Mouse (Mus musculus) embryonic facial prominence, embryonic 14.5 days (tissue): ENCODE data around the gene Hist2h2ac. TPM values are rescaled to one million over a fixed set of nuclear protein-coding genes. Genes with fewer than 3 reads are reported as not detected.
"Not testable (repeated sequence)": the region's sequence is repeated elsewhere in the genome, so short reads cannot be mapped to it uniquely, and the experiment has no call there.

Experiments used
- ATAC-seq: fragments of 200-750 bp; cut with Nextera tagmentation; 2 replicates; pipeline ENCODE4 v1.8.0; 2017; ENCODE audit warnings: low read depth, moderate number of reproducible peaks, moderate TSS enrichment
- DNase-seq: peaks from one replicate; pipeline ENCODE4 v3.0.0-alpha.2; 2015; ENCODE audit warnings: low spot score
- H3K27ac ChIP-seq: fragments of 300-500 bp; sonication (generic); replicated peaks from 2 replicates; pipeline ENCODE4 v1.5.1; 2014; ENCODE audit warnings: low read depth, mild to moderate bottlenecking, low read length, moderate library complexity
- H3K27me3 ChIP-seq: fragments of 300-500 bp; sonication (generic); replicated peaks from 2 replicates; pipeline ENCODE4 v1.6.1; 2014; ENCODE audit warnings: low read length; ENCODE audit not compliant: control insufficient read depth, insufficient read depth
- H3K36me3 ChIP-seq: fragments of 300-500 bp; sonication (generic); 2 replicates; pipeline ENCODE4 v1.6.1; 2014; ENCODE audit warnings: low read length, mixed read lengths; ENCODE audit not compliant: control insufficient read depth, insufficient read depth
- H3K4me1 ChIP-seq: fragments of 300-500 bp; sonication (generic); 2 replicates; pipeline ENCODE4 v1.6.1; 2014; ENCODE audit warnings: antibody characterized with exemption, low read length; ENCODE audit not compliant: control insufficient read depth, insufficient read depth
- H3K4me2 ChIP-seq: fragments of 300-500 bp; sonication (generic); 2 replicates; pipeline ENCODE4 v1.6.1; 2014; ENCODE audit warnings: low read depth, mild to moderate bottlenecking, low read length, moderate library complexity, mixed read lengths
- H3K4me3 ChIP-seq: fragments of 300-500 bp; sonication (generic); 2 replicates; pipeline ENCODE4 v1.5.1; 2014; ENCODE audit warnings: low read depth, mild to moderate bottlenecking, low read length
- H3K9ac ChIP-seq: fragments of 300-500 bp; sonication (generic); 2 replicates; pipeline ENCODE4 v1.6.1; 2014; ENCODE audit warnings: low read depth, mild to moderate bottlenecking, low read length, moderate library complexity, mixed read lengths
- H3K9me3 ChIP-seq: fragments of 300-500 bp; sonication (generic); 2 replicates; pipeline ENCODE4 v1.6.1; 2016; ENCODE audit warnings: low read length; ENCODE audit not compliant: control insufficient read depth
- WGBS: fragments of 180-500 bp; shearing (Covaris S2); extraction: QIAGEN DNeasy Blood & Tissue Kit; methylation state at CpG from one replicate; pipeline ENCODE4 v1.1.7; 2014; 5-methylcytosine and 5-hydroxymethylcytosine counted together
- polyA plus RNA-seq: library from polyadenylated mRNA; unstranded; fragments of >200 nt; fragmentation: Nextera tagmentation; extraction: Ambion mirVana; gene quantifications from 2 replicates; pipeline ENCODE4 v1.2.1, GENCODE M21; 2014

Gene Hist2h2ac
- polyA plus RNA-seq, 1 experiment from 2014 or later: 8.4 TPM

DNA sequence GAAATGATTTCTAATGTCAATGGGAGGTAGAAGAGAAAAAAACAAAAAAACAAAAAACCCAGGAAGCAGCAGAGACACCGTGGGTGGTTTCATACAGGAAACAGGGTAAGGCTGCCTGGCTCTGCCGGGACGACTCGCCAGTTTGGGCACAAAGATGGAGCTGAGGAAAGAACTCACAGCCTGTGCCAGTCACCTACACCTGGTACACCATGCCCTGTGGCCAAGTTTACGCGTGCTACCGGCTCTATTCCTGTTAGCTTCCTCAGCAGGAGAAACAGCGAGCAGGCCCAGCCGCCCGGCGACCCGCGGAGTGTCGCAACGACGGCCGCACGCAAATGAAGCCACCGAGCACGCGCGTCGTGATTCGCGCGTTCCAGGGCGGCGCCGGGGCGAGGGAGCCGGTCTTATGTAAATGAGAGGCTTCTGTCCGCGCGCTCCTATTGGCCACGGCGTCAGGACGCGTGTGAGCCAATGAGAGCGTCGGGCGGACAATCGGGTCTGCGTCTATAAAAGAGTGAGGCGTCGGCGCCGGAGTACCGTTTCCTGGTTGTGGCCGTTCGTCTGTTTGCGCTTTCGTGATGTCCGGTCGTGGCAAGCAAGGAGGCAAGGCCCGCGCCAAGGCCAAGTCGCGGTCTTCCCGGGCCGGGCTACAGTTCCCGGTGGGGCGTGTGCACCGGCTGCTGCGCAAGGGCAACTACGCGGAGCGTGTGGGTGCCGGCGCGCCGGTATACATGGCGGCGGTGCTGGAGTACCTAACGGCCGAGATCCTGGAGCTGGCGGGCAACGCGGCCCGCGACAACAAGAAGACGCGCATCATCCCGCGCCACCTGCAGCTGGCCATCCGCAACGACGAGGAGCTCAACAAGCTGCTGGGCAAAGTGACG is 24.6 kb upstream of the Hist2h2ac start, which contains the start of gene Hist2h2aa1:
Hist2h2aa1 (plus strand) TSS at position 495 of the 884 bp plus-strand sequence.
- H3K9ac ChIP-seq: peak within 1 kb of the TSS; percentile 82
- peak within 1 kb of the TSS; percentile 54 for H3K4me3 ChIP-seq
- DNase-seq (peak; percentile 75), ATAC-seq (peak; percentile 90)
- not testable (repeated sequence) for H3K36me3 ChIP-seq, H3K9me3 ChIP-seq, H3K27me3 ChIP-seq
- peak within 1 kb of the TSS; percentile 74 for H3K4me2 ChIP-seq
- H3K27ac ChIP-seq: peak within 1 kb of the TSS; percentile 98
- H3K4me1 ChIP-seq: peaks cover 21% of the 10 kb centered on the region
- under 1% methylated on average over 14 of the region's 88 CpGs for WGBS

DNA sequence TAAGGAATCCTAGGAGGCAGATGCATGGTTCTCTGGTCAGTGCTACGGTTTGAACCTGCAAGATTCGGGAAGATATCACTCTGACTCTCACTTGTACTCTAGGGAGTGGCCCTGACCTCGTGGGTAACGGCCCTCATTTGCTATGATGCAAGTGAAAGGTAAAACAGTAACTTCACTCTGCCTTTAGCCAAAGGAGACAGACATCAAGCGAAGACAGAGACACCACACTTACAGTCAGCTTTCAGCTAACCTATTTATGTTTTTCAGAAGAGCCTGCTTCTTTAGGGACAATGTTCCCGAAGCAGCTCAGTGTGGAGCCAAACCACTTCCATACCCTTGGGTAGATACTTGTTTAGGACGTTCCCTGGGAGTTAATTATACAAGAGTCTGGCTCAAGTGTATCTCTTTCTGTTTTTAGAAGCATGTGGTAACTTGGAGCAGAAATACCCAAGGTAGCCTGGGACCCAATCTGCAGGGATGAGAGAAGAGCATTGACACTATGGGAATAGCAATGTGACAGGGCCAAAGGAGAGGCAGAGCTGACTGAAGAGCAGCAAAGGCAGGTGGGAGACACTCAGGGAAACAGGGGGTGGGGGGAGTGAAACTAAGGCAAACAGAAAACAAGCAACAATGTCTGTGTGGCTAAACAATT is 23.4 kb upstream of the Hist2h2ac start:
- 78% methylated on average over 7 of the region's 7 CpGs for WGBS
- H3K27me3 ChIP-seq: no peaks in the 10 kb centered on the region
- no peaks in the 10 kb centered on the region for H3K9me3 ChIP-seq
- peak overlapping the region; percentile 54; the same call in 1 of the 2 replicates for H3K4me3 ChIP-seq
- H3K4me1 ChIP-seq: peaks cover 21% of the 10 kb centered on the region
- no peak for ATAC-seq
- no peaks in the 10 kb centered on the region for H3K36me3 ChIP-seq
- peak overlapping the region; percentile 82 for H3K9ac ChIP-seq
- peak overlapping the region; percentile 74 for H3K4me2 ChIP-seq
- DNase-seq: no peak
- H3K27ac ChIP-seq: peak overlapping the region; percentile 98

- no peak for ATAC-seq
- Histone ChIP-seq H3K4me3 (peak overlapping the region; percentile 29), H3K27ac (peak overlapping the region; percentile 95), H3K27me3 (no peaks in the 10 kb centered on the region), H3K9me3 (no peaks in the 10 kb centered on the region), H3K4me1 (peaks cover 29% of the 10 kb centered on the region), H3K4me2 (peak overlapping the region; percentile 52), H3K9ac (peak overlapping the region; percentile 62), H3K36me3 (no peaks in the 10 kb centered on the region)
- WGBS: 78% methylated on average over 9 of the region's 9 CpGs
- no peak for DNase-seq
Measured at GRCm38 (mm10) chr3:96240799-96241197, 20.1 kb upstream of the Hist2h2ac start.

DNA sequence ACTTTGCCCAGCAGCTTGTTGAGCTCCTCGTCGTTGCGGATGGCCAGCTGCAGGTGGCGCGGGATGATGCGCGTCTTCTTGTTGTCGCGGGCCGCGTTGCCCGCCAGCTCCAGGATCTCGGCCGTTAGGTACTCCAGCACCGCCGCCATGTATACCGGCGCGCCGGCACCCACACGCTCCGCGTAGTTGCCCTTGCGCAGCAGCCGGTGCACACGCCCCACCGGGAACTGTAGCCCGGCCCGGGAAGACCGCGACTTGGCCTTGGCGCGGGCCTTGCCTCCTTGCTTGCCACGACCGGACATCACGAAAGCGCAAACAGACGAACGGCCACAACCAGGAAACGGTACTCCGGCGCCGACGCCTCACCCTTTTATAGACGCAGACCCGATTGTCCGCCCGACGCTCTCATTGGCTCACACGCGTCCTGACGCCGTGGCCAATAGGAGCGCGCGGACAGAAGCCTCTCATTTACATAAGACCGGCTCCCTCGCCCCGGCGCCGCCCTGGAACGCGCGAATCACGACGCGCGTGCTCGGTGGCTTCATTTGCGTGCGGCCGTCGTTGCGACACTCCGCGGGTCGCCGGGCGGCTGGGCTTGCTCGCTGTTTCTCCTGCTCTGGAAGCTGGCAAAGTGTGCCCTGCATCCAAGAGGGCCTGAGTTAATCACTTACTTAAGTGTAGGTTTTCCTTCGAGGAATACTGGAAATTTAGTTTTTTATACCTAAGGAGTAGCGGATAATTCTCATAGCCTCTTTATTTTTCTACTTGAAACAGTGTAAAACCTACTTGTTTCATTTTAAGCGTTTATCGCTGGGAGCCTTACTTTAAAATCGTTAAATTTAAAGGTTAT is 19.5 kb upstream of the Hist2h2ac start, which contains the start of gene Hist2h2aa2:
Hist2h2aa2 (minus strand) TSS at position 328 of the 850 bp plus-strand sequence.
- peak within 1 kb of the TSS; percentile 62 for H3K9ac ChIP-seq
- WGBS: 20% methylated on average over 6 of the region's 85 CpGs
- H3K27ac ChIP-seq: peak within 1 kb of the TSS; percentile 95
- not testable (repeated sequence) for H3K9me3 ChIP-seq, H3K36me3 ChIP-seq, H3K27me3 ChIP-seq
- H3K4me3 ChIP-seq: peak within 1 kb of the TSS; percentile 31
- H3K4me2 ChIP-seq: peak within 1 kb of the TSS; percentile 52
- ATAC-seq (peak; percentile 82), DNase-seq (peak; percentile 80)
- peaks cover 29% of the 10 kb centered on the region for H3K4me1 ChIP-seq

- H3K9ac ChIP-seq: peak within 1 kb of the TSS; percentile 70
- not testable (repeated sequence) for H3K36me3 ChIP-seq, DNase-seq, H3K27me3 ChIP-seq, H3K9me3 ChIP-seq
- H3K4me3 ChIP-seq: peak within 1 kb of the TSS; percentile 47
- peak within 1 kb of the TSS; percentile 81 for H3K27ac ChIP-seq
- peak; percentile 91 for ATAC-seq
- 0% methylated on average over 3 of the region's 68 CpGs for WGBS
- H3K4me1 ChIP-seq: peaks cover 23% of the 10 kb centered on the region
- H3K4me2 ChIP-seq: peak within 1 kb of the TSS; percentile 62
Measured at GRCm38 (mm10) chr3:96238954-96239793, 18.5 kb upstream of the Hist2h2ac start, which contains the start of gene Hist2h3c2. Hist2h3c2 (minus strand) TSS chr3:96239127.

DNA sequence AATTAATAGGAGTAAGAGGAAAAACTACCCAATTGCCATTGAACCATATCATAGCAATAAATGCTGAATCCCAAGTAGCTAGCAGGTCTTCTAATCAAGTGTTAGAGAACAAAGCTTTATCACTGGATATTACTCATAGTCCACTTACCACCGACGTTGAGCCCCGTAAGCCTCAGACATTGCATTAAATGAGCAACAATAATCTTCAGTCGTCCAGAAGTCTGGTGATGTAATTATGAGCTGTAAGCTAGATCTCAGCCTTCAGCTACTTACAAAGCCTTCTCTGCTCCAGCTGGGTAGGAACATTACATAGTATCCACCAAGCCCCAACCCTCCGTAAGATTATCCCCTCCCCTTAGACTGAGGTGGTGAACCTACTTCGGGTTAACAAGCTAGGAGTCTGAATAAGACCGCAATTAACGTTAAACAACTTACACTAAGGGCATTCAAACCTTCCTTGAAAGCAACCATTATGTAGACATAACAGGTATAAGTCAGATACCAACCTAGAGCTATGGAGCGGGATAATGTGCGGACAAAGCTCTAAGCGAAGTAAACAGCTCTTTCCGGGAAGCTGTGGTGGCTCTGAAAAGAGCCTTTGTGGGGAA is 17.3 kb upstream of the Hist2h2ac start:
- peak overlapping the region; percentile 62 for H3K4me2 ChIP-seq
- H3K4me3 ChIP-seq: peak overlapping the region; percentile 47
- no peaks in the 10 kb centered on the region for H3K36me3 ChIP-seq
- no peaks in the 10 kb centered on the region for H3K9me3 ChIP-seq
- peak overlapping the region; percentile 81 for H3K27ac ChIP-seq
- ATAC-seq (no peak), DNase-seq (peak; percentile 45)
- WGBS: under 1% methylated on average over 12 of the region's 12 CpGs
- H3K4me1 ChIP-seq: peaks cover 17% of the 10 kb centered on the region
- H3K9ac ChIP-seq: peak overlapping the region; percentile 70
- no peaks in the 10 kb centered on the region for H3K27me3 ChIP-seq

GRCm38 (mm10) chr3:96237335-96237903 is 16.7 kb upstream of the Hist2h2ac start:
- ATAC-seq (no peak), DNase-seq (no peak)
- peak overlapping the region; percentile 47 for H3K4me3 ChIP-seq
- no peaks in the 10 kb centered on the region for H3K27me3 ChIP-seq
- H3K9ac ChIP-seq: peak overlapping the region; percentile 70
- H3K9me3 ChIP-seq: no peaks in the 10 kb centered on the region
- peaks cover 17% of the 10 kb centered on the region for H3K4me1 ChIP-seq
- WGBS: 22% methylated on average over 7 of the region's 7 CpGs
- H3K36me3 ChIP-seq: no peaks in the 10 kb centered on the region
- peak overlapping the region; percentile 62 for H3K4me2 ChIP-seq
- peak overlapping the region; percentile 81 for H3K27ac ChIP-seq
